8 mouse cellular contexts compared by ENCODE assay signal in genomic region chr7:51862842-51863241, GRCm38 (mm10). TPM values are rescaled to one million over a fixed set of nuclear protein-coding genes. Genes with fewer than 3 reads are reported as not detected.
DNase-seq lines count a peak whose midpoint lies in the region; ATAC-seq and TF ChIP-seq lines count a peak whose summit lies in the region.

No protein-coding gene starts in this region.

- H3K4me3 ChIP-seq in lung, embryonic 15.5 days = peak overlapping the region; percentile 81
- no peak overlapping the region for H3K4me3 ChIP-seq in lung, adult 2 months (replicated peaks; ENCODE audit: extremely low read depth, low read depth, low read length)
- H3K4me3 ChIP-seq in limb, embryonic 13.5 days = peak overlapping the region; percentile 72
- peak overlapping the region; percentile 85 for H3K4me3 ChIP-seq in stomach, embryonic 16.5 days (replicated peaks; ENCODE audit: low read length)

- H3K4me2 ChIP-seq in lung, embryonic 15.5 days = peak overlapping the region; percentile 86
- H3K4me2 ChIP-seq in limb, embryonic 13.5 days (replicated peaks) = peak overlapping the region; percentile 80
- H3K4me2 ChIP-seq in stomach, embryonic 16.5 days (ENCODE audit: low read depth, low read length) = peak overlapping the region; percentile 96

- H3K9ac ChIP-seq in lung, embryonic 15.5 days = peak overlapping the region; percentile 65
- H3K9ac ChIP-seq in limb, embryonic 13.5 days = peak overlapping the region; percentile 71
- H3K9ac ChIP-seq in stomach, embryonic 16.5 days (ENCODE audit: low read length) = peak overlapping the region; percentile 94

- H3K27ac ChIP-seq in lung, embryonic 15.5 days = peak overlapping the region; percentile 97
- peak overlapping the region; percentile 98 for H3K27ac ChIP-seq in limb, embryonic 13.5 days
- H3K27ac ChIP-seq in stomach, embryonic 16.5 days (ENCODE audit: low read length) = peak overlapping the region; percentile 98; the same call in 1 of the 2 replicates

- H3K36me3 ChIP-seq in lung, embryonic 15.5 days = 0 out of 2 replicates have a peak, but pooled peaks cover 5% of the 10 kb centered on the region
- peaks cover 15% of the 10 kb centered on the region for H3K36me3 ChIP-seq in limb, embryonic 13.5 days
- no peaks in the 10 kb centered on the region; the same call in 1 of the 2 replicates for H3K36me3 ChIP-seq in stomach, embryonic 16.5 days (ENCODE audit: control insufficient read depth, insufficient read depth, low read length)

- no peak for TF ChIP-seq CTCF in lung, adult 2 months (IDR thresholded peaks at IDR 0.05; ENCODE audit: insufficient read depth, low read length)

- WGBS in lung, embryonic 15.5 days = 69% methylated on average over 3 of the region's 3 CpGs
- WGBS in lung, adult 2 months = 64% methylated on average over 3 of the region's 3 CpGs
- WGBS in limb, embryonic 13.5 days = 59% methylated on average over 3 of the region's 3 CpGs
- 52% methylated on average over 3 of the region's 3 CpGs for WGBS in stomach, embryonic 16.5 days

- DNase-seq in lung, adult 2 months = no peak
- DNase-seq in natural killer cell, adult 2 months (ENCODE audit: low spot score in 2 of 2) = no peak
- DNase-seq in frontal cortex, postnatal 36 days (ENCODE audit: low spot score in 2 of 2) = no peak
- DNase-seq in adrenal gland, postnatal 10 days = no peak

- H3K9me3 ChIP-seq in lung, embryonic 15.5 days = no peaks in the 10 kb centered on the region
- H3K9me3 ChIP-seq in limb, embryonic 13.5 days = no peaks in the 10 kb centered on the region
- H3K9me3 ChIP-seq in stomach, embryonic 16.5 days (replicated peaks; ENCODE audit: control insufficient read depth, low read length) = no peaks in the 10 kb centered on the region

- H3K27me3 ChIP-seq in lung, embryonic 15.5 days = no peaks in the 10 kb centered on the region
- H3K27me3 ChIP-seq in limb, embryonic 13.5 days = no peaks in the 10 kb centered on the region
- H3K27me3 ChIP-seq in stomach, embryonic 16.5 days (ENCODE audit: control insufficient read depth, insufficient read depth, low read length) = no peaks in the 10 kb centered on the region

- ATAC-seq in lung, embryonic 15.5 days (ENCODE audit: borderline replicate concordance, extremely low read depth, low FRiP score, low TSS enrichment) = no peak
- ATAC-seq in erythroblast, adult 5-6 weeks (replicated peaks; ENCODE audit: low FRiP score, poor library complexity, severe bottlenecking) = 0 out of 2 replicates have a peak, but pooled peaks have one; percentile 21
- ATAC-seq in limb, embryonic 13.5 days (ENCODE audit: low FRiP score, low read depth) = no peak
- ATAC-seq in stomach, embryonic 16.5 days (ENCODE audit: insufficient read depth, low FRiP score) = no peak

- peaks cover 14% of the 10 kb centered on the region for H3K4me1 ChIP-seq in lung, embryonic 15.5 days
- peaks cover 5% of the 10 kb centered on the region for H3K4me1 ChIP-seq in lung, adult 2 months (ENCODE audit: control insufficient read depth, insufficient read depth, low read length)
- H3K4me1 ChIP-seq in limb, embryonic 13.5 days = peaks cover 44% of the 10 kb centered on the region
- H3K4me1 ChIP-seq in stomach, embryonic 16.5 days (ENCODE audit: control insufficient read depth, insufficient read depth, low read length) = peaks cover 5% of the 10 kb centered on the region

- no peak for TF ChIP-seq POLR2A in lung, adult 2 months (IDR thresholded peaks at IDR 0.05; ENCODE audit: borderline replicate concordance, extremely low read depth, low read depth, low read length)

RNA-seq across cellular contexts. Expression of gene Fancf, which starts 0.8 kb away (rescaled TPM):
- 10.0 and 10.2 TPM in 2 replicates for polyA plus RNA-seq in lung, embryonic 15.5 days (2015; fragmentation: Nextera tagmentation; extraction: Ambion mirVana)
- polyA plus RNA-seq in lung, adult 2 months (2012; rRNA removed) = 5.5 and 5.7 TPM in 2 replicates
- 1.7 and 4.4 TPM in 2 replicates for total RNA-seq in erythroblast, adult 5-6 weeks (2015; ENCODE audit: low replicate concordance)
- total RNA-seq in erythroblast, adult 5-6 weeks (2017; ENCODE audit: low replicate concordance) = 1.5 and 2.2 TPM in 2 replicates
- 13.5 and 15.0 TPM in 2 replicates for polyA plus RNA-seq in limb, embryonic 13.5 days (2015; fragmentation: Nextera tagmentation; extraction: Ambion mirVana)
- 1.6 and 1.7 TPM in 2 replicates for polyA plus RNA-seq in stomach, embryonic 16.5 days (2015; fragmentation: Nextera tagmentation; extraction: Ambion mirVana)
- 1 to 10 TPM; 6.8 to 7.6 TPM for total RNA-seq in adrenal gland, postnatal 10 days (2021)

RNA-seq across cellular contexts. Expression of gene Gas2, which starts 1.0 kb away (rescaled TPM):
- 14.4 and 16.0 TPM in 2 replicates for polyA plus RNA-seq in lung, embryonic 15.5 days (2015; fragmentation: Nextera tagmentation; extraction: Ambion mirVana)
- polyA plus RNA-seq in lung, adult 2 months (2012; rRNA removed) = 1.5 TPM in 2 replicates
- 2.7 and 3.3 TPM in 2 replicates for total RNA-seq in erythroblast, adult 5-6 weeks (2015; ENCODE audit: low replicate concordance)
- total RNA-seq in erythroblast, adult 5-6 weeks (2017; ENCODE audit: low replicate concordance) = 1.8 and 2.9 TPM in 2 replicates
- 319 and 338 TPM in 2 replicates for polyA plus RNA-seq in limb, embryonic 13.5 days (2015; fragmentation: Nextera tagmentation; extraction: Ambion mirVana)
- 10.2 and 11.2 TPM in 2 replicates for polyA plus RNA-seq in stomach, embryonic 16.5 days (2015; fragmentation: Nextera tagmentation; extraction: Ambion mirVana)
- total RNA-seq in adrenal gland, postnatal 10 days (2021) = 10 to 100 TPM; 30.3 to 30.8 TPM

Comparison
In these comparisons a context has a peak if more than half of its experiments do, and no peak if none do; other contexts are left out.
1. RNA of gene Gas2, which starts 1.0 kb away (polyA plus RNA-seq): 319 to 338 TPM in limb, embryonic 13.5 days; 14.4 to 16.0 TPM in lung, embryonic 15.5 days, 10.2 to 11.2 TPM in stomach, embryonic 16.5 days and 1.5 TPM in lung, adult 2 months; every median in the first group is over 10 times any median in the second.
2. Peak in every context shown above with its lines, with median percentiles within 50 percentile points of each other: H3K27ac ChIP-seq, H3K4me2 ChIP-seq and H3K9ac ChIP-seq.